In genomic region chr5:62771775-62772599, GRCm38 (mm10) we compare ENCODE assay signal across 27 mouse cellular contexts. TPM values are rescaled to one million over a fixed set of nuclear protein-coding genes. Genes with fewer than 3 reads are reported as not detected.
DNase-seq lines count a peak whose midpoint lies in the region; ATAC-seq and TF ChIP-seq lines count a peak whose summit lies in the region.
"Had no signal": no experiment of that assay in that cellular context is flagged by ENCODE, and none has a peak within 500 bp of the region (broad histone marks: within the 10 kb centered on the region; RNA-seq: fewer than 3 reads in every experiment).

No protein-coding gene starts in this region.

- no peak overlapping the region for H3K4me3 ChIP-seq in lung, embryonic 16.5 days (ENCODE audit: low read length)
- H3K4me3 ChIP-seq in stomach, postnatal 0 days (ENCODE audit: low read depth, low read length), result no peak overlapping the region
- H3K4me3 ChIP-seq: heart, embryonic 10.5 days; hindbrain, embryonic 12.5 days; limb, embryonic 15.5 days; megakaryocyte, embryonic 14.5 days; neural tube, embryonic 12.5 days had no signal

- H3K9me3 ChIP-seq in lung, embryonic 16.5 days (ENCODE audit: control insufficient read depth, low read length), result no peaks in the 10 kb centered on the region
- H3K9me3 ChIP-seq in stomach, postnatal 0 days (ENCODE audit: control insufficient read depth, low read length), result no peaks in the 10 kb centered on the region
- H3K9me3 ChIP-seq: heart, embryonic 10.5 days; hindbrain, embryonic 12.5 days; limb, embryonic 15.5 days; megakaryocyte, embryonic 14.5 days; neural tube, embryonic 12.5 days had no signal

- H3K27ac ChIP-seq in lung, embryonic 16.5 days (ENCODE audit: low read length), result no peak overlapping the region
- H3K27ac ChIP-seq in stomach, postnatal 0 days (replicated peaks), result no peak overlapping the region
- H3K27ac ChIP-seq: heart, embryonic 10.5 days; hindbrain, embryonic 12.5 days; kidney, postnatal 0 days; limb, embryonic 15.5 days; liver, embryonic 14.5 days; neural tube, embryonic 12.5 days had no signal

- DNase-seq in frontal cortex, postnatal 36 days (ENCODE audit: low spot score in 2 of 2), result no peak
- no peak for DNase-seq in lung, postnatal 14 days
- DNase-seq in lung, postnatal 36 days, result peak; percentile 59
- peak; percentile 21 for DNase-seq in stomach, postnatal 0 days (ENCODE audit: low spot score)
- no peak for DNase-seq in gastrocnemius, adult 8-10 months (ENCODE audit: low spot score in 2 of 2)
- no peak for DNase-seq in layer of hippocampus, adult 8-10 months (ENCODE audit: low spot score in 2 of 2)
- DNase-seq: adrenal gland, postnatal 14 days; cerebellum, adult 2 months; cerebellum, postnatal 25 days; gastrocnemius, postnatal 36 days; heart, postnatal 10 days; kidney, adult 2 months; left cerebral cortex, postnatal 4 days; midbrain, embryonic 14.5 days; thymus, postnatal 25 days had no signal

- no peaks in the 10 kb centered on the region; the same call in 1 of the 2 replicates for H3K27me3 ChIP-seq in lung, embryonic 16.5 days (ENCODE audit: control insufficient read depth, insufficient read depth, low read depth, low read length)
- H3K27me3 ChIP-seq in stomach, postnatal 0 days (ENCODE audit: control insufficient read depth, insufficient read depth, low read length), result no peaks in the 10 kb centered on the region
- H3K27me3 ChIP-seq: hindbrain, embryonic 12.5 days; megakaryocyte, embryonic 14.5 days; neural tube, embryonic 12.5 days had no signal

- H3K9ac ChIP-seq in lung, embryonic 16.5 days (ENCODE audit: low read length), result no peak overlapping the region
- H3K9ac ChIP-seq in stomach, postnatal 0 days (ENCODE audit: low read length), result no peak overlapping the region
- H3K9ac ChIP-seq: hindbrain, embryonic 12.5 days; limb, embryonic 15.5 days; liver, embryonic 14.5 days; neural tube, embryonic 12.5 days had no signal

- no peak for TF ChIP-seq CTCF in stomach, postnatal 0 days (IDR thresholded peaks at IDR 0.05; ENCODE audit: low read depth)

- no peak overlapping the region for H3K4me2 ChIP-seq in lung, embryonic 16.5 days (ENCODE audit: low read depth, low read length)
- no peak overlapping the region for H3K4me2 ChIP-seq in stomach, postnatal 0 days (replicated peaks; ENCODE audit: low read depth)
- H3K4me2 ChIP-seq: hindbrain, embryonic 12.5 days; limb, embryonic 15.5 days; neural tube, embryonic 12.5 days had no signal

- no peak for TF ChIP-seq EP300 in stomach, postnatal 0 days (optimal IDR thresholded peaks at IDR 0.05)

- H3K4me1 ChIP-seq in lung, embryonic 16.5 days (replicated peaks; ENCODE audit: control insufficient read depth, insufficient read depth, low read length), result no peaks in the 10 kb centered on the region
- H3K4me1 ChIP-seq in stomach, postnatal 0 days (replicated peaks; ENCODE audit: control insufficient read depth, insufficient read depth), result no peaks in the 10 kb centered on the region
- H3K4me1 ChIP-seq: heart, embryonic 10.5 days; hindbrain, embryonic 12.5 days; limb, embryonic 15.5 days; neural tube, embryonic 12.5 days had no signal

- 56% methylated on average over 11 of the region's 11 CpGs for WGBS in lung, embryonic 16.5 days
- 62% methylated on average over 11 of the region's 11 CpGs for WGBS in stomach, postnatal 0 days

- no peaks in the 10 kb centered on the region for H3K36me3 ChIP-seq in lung, embryonic 16.5 days (ENCODE audit: control insufficient read depth, insufficient read depth, low read length)
- no peaks in the 10 kb centered on the region for H3K36me3 ChIP-seq in stomach, postnatal 0 days (ENCODE audit: control insufficient read depth, insufficient read depth, low read length)
- H3K36me3 ChIP-seq: heart, embryonic 10.5 days; hindbrain, embryonic 12.5 days; limb, embryonic 15.5 days; neural tube, embryonic 12.5 days had no signal

- ATAC-seq in frontal cortex, adult (ENCODE audit: low TSS enrichment), result peak; percentile 72
- ATAC-seq in lung, embryonic 16.5 days (ENCODE audit: low read depth), result peak; percentile 87
- peak; percentile 97 for ATAC-seq in stomach, postnatal 0 days (ENCODE audit: low FRiP score, low TSS enrichment)
- ATAC-seq: CD4-positive, CD25-positive, alpha-beta regulatory T cell, adult 4 months; forebrain, embryonic 14.5 days had no signal

RNA-seq across cellular contexts. Expression of gene Arap2, which starts 6.0 kb away (rescaled TPM):
- 4.9 and 7.5 TPM in 2 replicates for polyA plus RNA-seq in lung, embryonic 16.5 days (2015; fragmentation: Nextera tagmentation; extraction: Ambion mirVana)
- 18.5 and 18.7 TPM in 2 replicates for polyA plus RNA-seq in stomach, postnatal 0 days (2015; fragmentation: Nextera tagmentation; extraction: Ambion mirVana)
- 1 to 10 TPM in 1 of 4 experiments, under 1 TPM in 3; 0.67 to 1.5 (median 0.77) TPM for total RNA-seq in gastrocnemius, adult 8-10 months (2022)
- 10 to 100 TPM; 58.1 to 69.7 (median 64.1) TPM for total RNA-seq in layer of hippocampus, adult 8-10 months (2022)

RNA-seq across cellular contexts. Expression of gene Dthd1, which starts 41.6 kb away (rescaled TPM):
- polyA plus RNA-seq in lung, embryonic 16.5 days (2015; fragmentation: Nextera tagmentation; extraction: Ambion mirVana), result not detected in 2 replicates
- 0.05 and 0.07 TPM in 2 replicates for polyA plus RNA-seq in stomach, postnatal 0 days (2015; fragmentation: Nextera tagmentation; extraction: Ambion mirVana)
- not detected for total RNA-seq in gastrocnemius, adult 8-10 months (2022)
- under 1 TPM in 3 of 4 experiments, not detected in 1; 0.12 to 0.40 (median 0.31) TPM for total RNA-seq in layer of hippocampus, adult 8-10 months (2022)
- total RNA-seq: adrenal gland, postnatal 14 days; gastrocnemius, postnatal 36 days; heart, postnatal 10 days had no signal
- polyA plus RNA-seq: CD4-positive, CD25-positive, alpha-beta regulatory T cell, adult 4 months; cerebellum, adult 2 months; forebrain, embryonic 14.5 days; hindbrain, embryonic 12.5 days; kidney, adult 2 months; kidney, postnatal 0 days; large intestine, adult 2 months; limb, embryonic 15.5 days; liver, embryonic 14.5 days; midbrain, embryonic 14.5 days; neural tube, embryonic 12.5 days had no signal

Comparison
In these comparisons a context has a peak if more than half of its experiments do, and no peak if none do; other contexts are left out.
1. DNase-seq: peak in lung, postnatal 36 days (single experiment) and stomach, postnatal 0 days (single experiment); none in frontal cortex, postnatal 36 days (0 of 2), lung, postnatal 14 days (single experiment), gastrocnemius, adult 8-10 months (0 of 2) and layer of hippocampus, adult 8-10 months (0 of 2).
2. RNA of gene Arap2, which starts 6.0 kb away (total RNA-seq): 58.1 to 69.7 TPM in layer of hippocampus, adult 8-10 months; 0.67 to 1.5 TPM in gastrocnemius, adult 8-10 months; every median in the first group is over 10 times any median in the second.
3. Peak in every context shown above with its lines, with median percentiles within 50 percentile points of each other: ATAC-seq.